8 mouse cellular contexts compared by ENCODE assay signal in the genomic region with DNA sequence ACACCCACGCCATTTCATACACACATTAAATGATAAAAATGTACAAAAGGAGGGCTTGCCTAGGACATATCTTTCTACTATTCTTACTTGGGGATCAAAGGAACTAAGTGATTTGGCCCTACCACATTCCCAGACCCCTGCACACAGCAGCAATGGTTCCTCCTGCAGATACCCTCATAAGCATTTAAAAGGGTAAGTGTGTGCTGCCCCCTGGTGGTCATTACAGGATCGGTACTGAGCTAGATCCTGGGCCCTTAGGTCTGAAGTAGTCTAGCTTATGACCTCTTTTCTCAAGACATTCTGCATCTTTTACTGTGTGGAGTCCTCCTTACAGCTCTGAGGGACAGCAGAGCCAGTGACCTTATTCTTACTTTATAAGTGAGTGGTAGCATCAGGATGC. TPM values are rescaled to one million over a fixed set of nuclear protein-coding genes. Genes with fewer than 3 reads are reported as not detected.
DNase-seq lines count a peak whose midpoint lies in the region; ATAC-seq lines count a peak whose summit lies in the region.

No protein-coding gene starts in this region.

- H3K4me1 ChIP-seq in limb, embryonic 12.5 days (replicated peaks): no peaks in the 10 kb centered on the region

- H3K9me3 ChIP-seq in limb, embryonic 12.5 days: no peaks in the 10 kb centered on the region

- H3K4me2 ChIP-seq in limb, embryonic 12.5 days: no peak overlapping the region

- ATAC-seq in limb, embryonic 12.5 days (ENCODE audit: insufficient number of reproducible peaks, insufficient read depth, low FRiP score, low TSS enrichment, low read depth): 0 out of 2 replicates have a peak, but pooled peaks have one; percentile 42
- peak; percentile 70 for ATAC-seq in neutrophil, adult 5-6 weeks (ENCODE audit: extremely low read depth, insufficient number of reproducible peaks, low FRiP score, poor library complexity, severe bottlenecking)

- peak; percentile 67 for DNase-seq in urinary bladder, postnatal 25 days (ENCODE audit: low spot score)
- no peak for DNase-seq in urinary bladder, adult 2 months (ENCODE audit: low spot score)
- peak; percentile 83 to 89 for DNase-seq in cerebellum, adult 18-20 months
- DNase-seq in frontal cortex, adult 2 months (ENCODE audit: extremely low spot score in 1 of 2, low spot score in 1 of 2): peak; percentile 57 to 94
- peak; percentile 54 to 87 for DNase-seq in kidney, adult 8-10 months
- peak; percentile 64 for DNase-seq in testis, postnatal 14 days (ENCODE audit: low spot score)

- no peak overlapping the region for H3K4me3 ChIP-seq in limb, embryonic 12.5 days (replicated peaks)

- 38% methylated on average over 2 of the region's 2 CpGs for WGBS in limb, embryonic 12.5 days

- no peaks in the 10 kb centered on the region for H3K27me3 ChIP-seq in limb, embryonic 12.5 days

- no peak overlapping the region for H3K9ac ChIP-seq in limb, embryonic 12.5 days (replicated peaks)

- H3K27ac ChIP-seq in limb, embryonic 12.5 days: no peak overlapping the region

- H3K36me3 ChIP-seq in limb, embryonic 12.5 days: no peaks in the 10 kb centered on the region

RNA-seq across cellular contexts. Expression of a gene that starts 15.1 kb away (rescaled TPM):
- 0.25 and 0.34 TPM in 2 replicates for polyA plus RNA-seq in urinary bladder, adult 2 months (2012; rRNA removed)
- 0.28 and 0.46 TPM in 2 replicates for polyA plus RNA-seq in frontal cortex, adult 2 months (2012; rRNA removed)
- polyA plus RNA-seq in limb, embryonic 12.5 days (2016; fragmentation: Nextera tagmentation; extraction: Ambion mirVana): 0.15 and 0.18 TPM in 2 replicates
- 0.25 and 0.47 TPM in 2 replicates for total RNA-seq in neutrophil, adult 5-6 weeks (2017)

RNA-seq across cellular contexts. Expression of a gene that starts 15.2 kb away (rescaled TPM):
- polyA plus RNA-seq in urinary bladder, adult 2 months (2012; rRNA removed): 2.5 and 3.0 TPM in 2 replicates
- 18.4 and 20.3 TPM in 2 replicates for polyA plus RNA-seq in frontal cortex, adult 2 months (2012; rRNA removed)
- polyA plus RNA-seq in limb, embryonic 12.5 days (2016; fragmentation: Nextera tagmentation; extraction: Ambion mirVana): 11.2 and 11.4 TPM in 2 replicates
- total RNA-seq in neutrophil, adult 5-6 weeks (2017): 0.81 and 1.5 TPM in 2 replicates

RNA-seq across cellular contexts. Expression of a gene that starts 16.1 kb away (rescaled TPM):
- polyA plus RNA-seq in urinary bladder, adult 2 months (2012; rRNA removed): 0.98 and 2.0 TPM in 2 replicates
- polyA plus RNA-seq in frontal cortex, adult 2 months (2012; rRNA removed): 65.4 TPM in 2 replicates
- polyA plus RNA-seq in limb, embryonic 12.5 days (2016; fragmentation: Nextera tagmentation; extraction: Ambion mirVana): 0.52 and 0.73 TPM in 2 replicates
- not detected in 2 replicates for total RNA-seq in neutrophil, adult 5-6 weeks (2017)

RNA-seq across cellular contexts. Expression of a gene that starts 34.6 kb away (rescaled TPM):
- 10.4 and 13.0 TPM in 2 replicates for polyA plus RNA-seq in urinary bladder, adult 2 months (2012; rRNA removed)
- polyA plus RNA-seq in frontal cortex, adult 2 months (2012; rRNA removed): 23.9 and 24.0 TPM in 2 replicates
- polyA plus RNA-seq in limb, embryonic 12.5 days (2016; fragmentation: Nextera tagmentation; extraction: Ambion mirVana): 3.0 and 3.7 TPM in 2 replicates
- total RNA-seq in neutrophil, adult 5-6 weeks (2017): 2.9 and 3.6 TPM in 2 replicates

RNA-seq across cellular contexts. Expression of a gene that starts 52.1 kb away (rescaled TPM):
- 101 and 110 TPM in 2 replicates for polyA plus RNA-seq in urinary bladder, adult 2 months (2012; rRNA removed)
- polyA plus RNA-seq in frontal cortex, adult 2 months (2012; rRNA removed): 33.2 and 39.2 TPM in 2 replicates
- polyA plus RNA-seq in limb, embryonic 12.5 days (2016; fragmentation: Nextera tagmentation; extraction: Ambion mirVana): 27.4 and 29.9 TPM in 2 replicates
- 80.5 and 82.4 TPM in 2 replicates for total RNA-seq in neutrophil, adult 5-6 weeks (2017)

Comparison
In these comparisons a context has a peak if more than half of its experiments do, and no peak if none do; other contexts are left out.
1. RNA of a gene that starts 16.1 kb away (polyA plus RNA-seq): 65.4 TPM in frontal cortex, adult 2 months; 0.98 to 2.0 TPM in urinary bladder, adult 2 months and 0.52 to 0.73 TPM in limb, embryonic 12.5 days; every median in the first group is over 10 times any median in the second.